Mouse (Mus musculus) neural tube, embryonic 13.5 days (tissue): Measurements from ENCODE around the gene Fgfr2. TPM values are rescaled to one million over a fixed set of nuclear protein-coding genes. Genes with fewer than 3 reads are reported as not detected.

ENCODE experiments used
- ATAC-seq: fragments of 200-750 bp; cut with Nextera tagmentation; 2 replicates; pipeline ENCODE4 v1.8.0; 2017; ENCODE audit warnings: low read depth, mild to moderate bottlenecking, moderate TSS enrichment, moderate library complexity
- H3K27ac ChIP-seq: fragments of 300-500 bp; sonication (generic); replicated peaks from 2 replicates; pipeline ENCODE4 v1.5.1; 2015; ENCODE audit warnings: moderate library complexity, mild to moderate bottlenecking, inconsistent platforms
- H3K27me3 ChIP-seq: fragments of 300-500 bp; sonication (generic); 2 replicates; pipeline ENCODE4 v1.6.1; 2015; ENCODE audit warnings: mild to moderate bottlenecking, inconsistent platforms
- H3K36me3 ChIP-seq: fragments of 300-500 bp; sonication (generic); 2 replicates; pipeline ENCODE4 v1.6.1; 2015; ENCODE audit warnings: mild to moderate bottlenecking, inconsistent platforms
- H3K4me1 ChIP-seq: fragments of 300-500 bp; sonication (generic); replicated peaks from 2 replicates; pipeline ENCODE4 v1.6.1; 2015; ENCODE audit warnings: inconsistent platforms
- H3K4me2 ChIP-seq: fragments of 300-500 bp; sonication (generic); 2 replicates; pipeline ENCODE4 v1.6.1; 2015; ENCODE audit warnings: inconsistent platforms, mild to moderate bottlenecking, moderate library complexity
- H3K4me3 ChIP-seq: fragments of 300-500 bp; sonication (generic); 2 replicates; pipeline ENCODE4 v1.5.1; 2015; ENCODE audit warnings: mild to moderate bottlenecking, inconsistent platforms
- H3K9ac ChIP-seq: fragments of 300-500 bp; sonication (generic); 2 replicates; pipeline ENCODE4 v1.6.1; 2015; ENCODE audit warnings: moderate library complexity, mild to moderate bottlenecking, inconsistent platforms
- H3K9me3 ChIP-seq: fragments of 300-500 bp; sonication (generic); 2 replicates; pipeline ENCODE4 v1.6.1; 2016; ENCODE audit warnings: inconsistent platforms
- WGBS: fragments of 180-500 bp; shearing (Covaris S2); methylation state at CpG from one replicate; pipeline ENCODE4 v1.1.7; 2015; 5-methylcytosine and 5-hydroxymethylcytosine counted together
- polyA plus RNA-seq: library from polyadenylated mRNA; unstranded; fragments of >200 nt; fragmentation: Nextera tagmentation; extraction: Ambion mirVana; gene quantifications from 2 replicates; pipeline ENCODE4 v1.2.1, GENCODE M21; 2015

Gene Fgfr2
- polyA plus RNA-seq, 1 experiment from 2014 or later: 22.9 TPM

GRCm38 (mm10) chr7:130902929-130903328 lies 2220.2 kb downstream of the Fgfr2 start:
- Histone ChIP-seq H3K4me3 (no peak overlapping the region), H3K27me3 (no peaks in the 10 kb centered on the region), H3K36me3 (peaks cover 39% of the 10 kb centered on the region), H3K4me1 (no peaks in the 10 kb centered on the region), H3K9ac (no peak overlapping the region), H3K27ac (no peak overlapping the region), H3K9me3 (no peaks in the 10 kb centered on the region), H3K4me2 (no peak overlapping the region)
- 97% methylated on average over 1 of the region's 1 CpGs for WGBS
- no peak for ATAC-seq

GRCm38 (mm10) chr7:130900233-130900848 lies 2222.8 kb downstream of the Fgfr2 start:
- peaks cover 59% of the 10 kb centered on the region for H3K36me3 ChIP-seq

GRCm38 (mm10) chr7:130898373-130898772 lies 2224.8 kb downstream of the Fgfr2 start:
- Histone ChIP-seq H3K9ac (no peak overlapping the region), H3K4me1 (no peaks in the 10 kb centered on the region), H3K36me3 (peaks cover 45% of the 10 kb centered on the region), H3K4me2 (no peak overlapping the region), H3K27ac (no peak overlapping the region), H3K27me3 (no peaks in the 10 kb centered on the region), H3K9me3 (no peaks in the 10 kb centered on the region), H3K4me3 (no peak overlapping the region)
- ATAC-seq: no peak
- WGBS: 88% methylated on average over 4 of the region's 4 CpGs

More at GRCm38 (mm10) chr7:130900233-130900848, 2222.8 kb downstream of the Fgfr2 start:
- 94% methylated on average over 5 of the region's 5 CpGs for WGBS
- no peak for ATAC-seq
- no peak overlapping the region for H3K9ac ChIP-seq
- H3K4me1 ChIP-seq: no peaks in the 10 kb centered on the region
- no peaks in the 10 kb centered on the region for H3K9me3 ChIP-seq
- H3K4me3 ChIP-seq: no peak overlapping the region
- H3K4me2 ChIP-seq: no peak overlapping the region
- H3K27ac ChIP-seq: no peak overlapping the region
- H3K27me3 ChIP-seq: no peaks in the 10 kb centered on the region

GRCm38 (mm10) chr7:130897201-130897600 lies 2225.9 kb downstream of the Fgfr2 start:
- ATAC-seq: no peak
- Histone ChIP-seq H3K9ac (no peak overlapping the region), H3K36me3 (peaks cover 49% of the 10 kb centered on the region), H3K27ac (no peak overlapping the region), H3K9me3 (no peaks in the 10 kb centered on the region), H3K4me2 (no peak overlapping the region), H3K4me1 (no peaks in the 10 kb centered on the region), H3K27me3 (no peaks in the 10 kb centered on the region), H3K4me3 (no peak overlapping the region)
- whole genome bisulfite sequencing: 90% methylated on average over 10 of the region's 10 CpGs

- no peak overlapping the region for H3K4me3 ChIP-seq
- 86% methylated on average over 3 of the region's 3 CpGs for WGBS
- ATAC-seq: no peak
- no peak overlapping the region for H3K27ac ChIP-seq
- no peaks in the 10 kb centered on the region for H3K27me3 ChIP-seq
- no peak overlapping the region for H3K9ac ChIP-seq
- H3K36me3 ChIP-seq: peaks cover 57% of the 10 kb centered on the region
- H3K4me2 ChIP-seq: no peak overlapping the region
- no peaks in the 10 kb centered on the region for H3K9me3 ChIP-seq
- no peaks in the 10 kb centered on the region for H3K4me1 ChIP-seq
Measured at GRCm38 (mm10) chr7:130896064-130896463, 2227.1 kb downstream of the Fgfr2 start.

GRCm38 (mm10) chr7:130895618-130895945 lies 2227.6 kb downstream of the Fgfr2 start:
- Histone ChIP-seq H3K27me3 (no peaks in the 10 kb centered on the region), H3K4me3 (no peak overlapping the region), H3K4me2 (no peak overlapping the region), H3K4me1 (no peaks in the 10 kb centered on the region), H3K36me3 (peaks cover 54% of the 10 kb centered on the region), H3K9me3 (no peaks in the 10 kb centered on the region), H3K27ac (no peak overlapping the region), H3K9ac (no peak overlapping the region)
- WGBS: 84% methylated on average over 2 of the region's 2 CpGs
- no peak for ATAC-seq

GRCm38 (mm10) chr7:130894931-130895617 lies 2228.1 kb downstream of the Fgfr2 start:
- H3K9me3 ChIP-seq: no peaks in the 10 kb centered on the region
- no peak overlapping the region for H3K4me3 ChIP-seq
- H3K4me1 ChIP-seq: no peaks in the 10 kb centered on the region
- H3K27ac ChIP-seq: no peak overlapping the region
- no peak for ATAC-seq
- H3K36me3 ChIP-seq: peaks cover 53% of the 10 kb centered on the region
- H3K27me3 ChIP-seq: no peaks in the 10 kb centered on the region
- no peak overlapping the region for H3K4me2 ChIP-seq
- no peak overlapping the region for H3K9ac ChIP-seq
- WGBS: 88% methylated on average over 9 of the region's 9 CpGs

GRCm38 (mm10) chr7:130892973-130893372 lies 2230.2 kb downstream of the Fgfr2 start:
- Histone ChIP-seq H3K27me3 (no peaks in the 10 kb centered on the region), H3K9me3 (no peaks in the 10 kb centered on the region), H3K9ac (no peak overlapping the region), H3K4me2 (no peak overlapping the region), H3K4me1 (peaks cover 2% of the 10 kb centered on the region; the same call in 1 of the 2 replicates), H3K4me3 (no peak overlapping the region), H3K27ac (no peak overlapping the region), H3K36me3 (peaks cover 48% of the 10 kb centered on the region)
- ATAC-seq: no peak
- WGBS: 85% methylated on average over 6 of the region's 6 CpGs

- Histone ChIP-seq H3K36me3 (peaks cover 39% of the 10 kb centered on the region), H3K4me2 (no peak overlapping the region), H3K4me1 (peaks cover 7% of the 10 kb centered on the region; the same call in 1 of the 2 replicates), H3K9me3 (no peaks in the 10 kb centered on the region), H3K27me3 (no peaks in the 10 kb centered on the region), H3K9ac (no peak overlapping the region), H3K4me3 (no peak overlapping the region), H3K27ac (no peak overlapping the region)
- 50% methylated on average over 2 of the region's 2 CpGs for WGBS
- no peak for ATAC-seq
Measured at GRCm38 (mm10) chr7:130890871-130891270, 2232.3 kb downstream of the Fgfr2 start.

- Histone ChIP-seq H3K4me1 (peaks cover 7% of the 10 kb centered on the region; the same call in 1 of the 2 replicates), H3K9ac (no peak overlapping the region), H3K27ac (no peak overlapping the region), H3K27me3 (no peaks in the 10 kb centered on the region), H3K4me3 (no peak overlapping the region), H3K9me3 (no peaks in the 10 kb centered on the region), H3K36me3 (peaks cover 44% of the 10 kb centered on the region), H3K4me2 (no peak overlapping the region)
- ATAC-seq: no peak
- 37% methylated on average over 3 of the region's 3 CpGs for WGBS
Measured at GRCm38 (mm10) chr7:130887946-130888345, 2235.2 kb downstream of the Fgfr2 start.

GRCm38 (mm10) chr7:130886246-130886645 lies 2236.9 kb downstream of the Fgfr2 start:
- Histone ChIP-seq H3K9ac (no peak overlapping the region), H3K4me1 (peaks cover 7% of the 10 kb centered on the region; the same call in 1 of the 2 replicates), H3K27ac (no peak overlapping the region), H3K9me3 (no peaks in the 10 kb centered on the region), H3K36me3 (peaks cover 33% of the 10 kb centered on the region), H3K27me3 (no peaks in the 10 kb centered on the region), H3K4me3 (no peak overlapping the region), H3K4me2 (no peak overlapping the region)
- ATAC-seq: no peak
- 89% methylated on average over 3 of the region's 3 CpGs for WGBS

- ATAC-seq: no peak
- H3K4me2 ChIP-seq: no peak overlapping the region
- no peak overlapping the region for H3K27ac ChIP-seq
Measured at GRCm38 (mm10) chr7:130884161-130884560, 2239.0 kb downstream of the Fgfr2 start.

More at GRCm38 (mm10) chr7:130884161-130884560, 2239.0 kb downstream of the Fgfr2 start:
- no peaks in the 10 kb centered on the region for H3K27me3 ChIP-seq
- no peaks in the 10 kb centered on the region for H3K9me3 ChIP-seq
- WGBS: 89% methylated on average over 2 of the region's 2 CpGs
- no peak overlapping the region for H3K9ac ChIP-seq
- H3K36me3 ChIP-seq: peaks cover 34% of the 10 kb centered on the region
- H3K4me3 ChIP-seq: no peak overlapping the region
- peaks cover 7% of the 10 kb centered on the region; the same call in 1 of the 2 replicates for H3K4me1 ChIP-seq
